ENCODE assay signal across 9 mouse cellular contexts in genomic region chr7:141092051-141092735, GRCm38 (mm10). TPM values are rescaled to one million over a fixed set of nuclear protein-coding genes. Genes with fewer than 3 reads are reported as not detected.
DNase-seq lines count a peak whose midpoint lies in the region; ATAC-seq and TF ChIP-seq lines count a peak whose summit lies in the region.
"Had no signal": no experiment of that assay in that cellular context is flagged by ENCODE, and none has a peak within 500 bp of the region (broad histone marks: within the 10 kb centered on the region; RNA-seq: fewer than 3 reads in every experiment).

No protein-coding gene starts in this region.

- no peaks in the 10 kb centered on the region for H3K4me1 ChIP-seq in forebrain, embryonic 14.5 days (ENCODE audit: control insufficient read depth, insufficient read depth, low read length)

- H3K4me2 ChIP-seq in forebrain, embryonic 14.5 days (ENCODE audit: low read length), result peak overlapping the region; percentile 41

- no peaks in the 10 kb centered on the region for H3K9me3 ChIP-seq in forebrain, embryonic 14.5 days (replicated peaks; ENCODE audit: control insufficient read depth, low read length)

- peak; percentile 71 for DNase-seq in MEL-GATA-1-ER (ENCODE audit: extremely low read depth, low read depth)
- peak; percentile 78 for DNase-seq in cerebellum, adult 11-12 months
- peak; percentile 65 for DNase-seq in forebrain, embryonic 14.5 days (ENCODE audit: low spot score)
- DNase-seq in heart, postnatal 36 days, result peak; percentile 77 to 84
- peak in 1 of 2 experiments; percentile 43 for DNase-seq in layer of hippocampus, adult 2 months (ENCODE audit: low spot score in 2 of 2)
- peak; percentile 97 for DNase-seq in lung, postnatal 36 days
- DNase-seq in retina, postnatal 7 days (ENCODE audit: low read depth, low spot score), result peak; percentile 67
- DNase-seq in urinary bladder, postnatal 25 days (ENCODE audit: low spot score), result peak; percentile 74

- no peak overlapping the region; the same call in 1 of the 2 replicates for H3K9ac ChIP-seq in forebrain, embryonic 14.5 days (ENCODE audit: low read length)

- no peak overlapping the region for H3K27ac ChIP-seq in forebrain, embryonic 14.5 days (ENCODE audit: low read depth, low read length)
- H3K27ac ChIP-seq in layer of hippocampus, adult 2 months, result no peak overlapping the region

- ATAC-seq in forebrain, embryonic 14.5 days, result peak; percentile 83

- H3K36me3 ChIP-seq in forebrain, embryonic 14.5 days (ENCODE audit: control insufficient read depth, insufficient read depth, low read length), result no peaks in the 10 kb centered on the region

- TF ChIP-seq CTCF in layer of hippocampus, adult 2 months (conservative IDR thresholded peaks at IDR 0.05), result peak; percentile 68

- intact Hi-C loops in heart, postnatal 36 days (cut with DNase I), result loop anchor here (1.0 to 10.0 kb wide), 3 partner anchors 40 to 273 kb away; no protein-coding TSS in a partner anchor

- peaks cover 16% of the 10 kb centered on the region for H3K27me3 ChIP-seq in forebrain, embryonic 14.5 days (replicated peaks; ENCODE audit: control insufficient read depth, insufficient read depth, low read length)

- peak overlapping the region; percentile 4; the same call in 1 of the 2 replicates for H3K4me3 ChIP-seq in forebrain, embryonic 14.5 days (ENCODE audit: low read depth, low read length)
- peak overlapping the region; percentile 29; the same call in 1 of the 2 replicates for H3K4me3 ChIP-seq in layer of hippocampus, adult 2 months

- 6% methylated on average over 37 of the region's 37 CpGs for WGBS in forebrain, embryonic 14.5 days

RNA-seq across cellular contexts. Expression of gene Sigirr, which starts 8.2 kb away (rescaled TPM):
- polyA plus RNA-seq in forebrain, embryonic 14.5 days (2014; fragmentation: Nextera tagmentation; extraction: Ambion mirVana), result 2.4 and 2.5 TPM in 2 replicates
- 1 to 10 TPM; 5.6 to 9.5 TPM for total RNA-seq in heart, postnatal 36 days (2021)
- 1 to 10 TPM; 2.1 to 2.5 TPM for total RNA-seq in layer of hippocampus, adult 2 months (2021)

RNA-seq across cellular contexts. Expression of gene Pkp3, which starts 14.2 kb away (rescaled TPM):
- polyA plus RNA-seq in forebrain, embryonic 14.5 days (2014; fragmentation: Nextera tagmentation; extraction: Ambion mirVana), result not detected in 2 replicates
- not detected for total RNA-seq in heart, postnatal 36 days (2021)
- total RNA-seq in layer of hippocampus, adult 2 months (2021), result not detected
- total RNA-seq: left cerebral cortex, postnatal 10 days had no signal

RNA-seq across cellular contexts. Expression of gene Ano9, which starts 25.4 kb away (rescaled TPM):
- polyA plus RNA-seq in forebrain, embryonic 14.5 days (2014; fragmentation: Nextera tagmentation; extraction: Ambion mirVana), result 0.10 TPM in 1 of 2 replicates, not detected in the other
- under 1 TPM; 0.14 to 0.33 TPM for total RNA-seq in heart, postnatal 36 days (2021)
- not detected for total RNA-seq in layer of hippocampus, adult 2 months (2021)
- total RNA-seq: left cerebral cortex, postnatal 10 days had no signal

RNA-seq across cellular contexts. Expression of gene Ptdss2, which starts 30.0 kb away (rescaled TPM):
- polyA plus RNA-seq in forebrain, embryonic 14.5 days (2014; fragmentation: Nextera tagmentation; extraction: Ambion mirVana), result 81.2 and 82.1 TPM in 2 replicates
- 10 to 100 TPM; 25.8 to 36.2 TPM for total RNA-seq in heart, postnatal 36 days (2021)
- 10 to 100 TPM; 50.8 to 64.4 TPM for total RNA-seq in layer of hippocampus, adult 2 months (2021)

RNA-seq across cellular contexts. Expression of gene B4galnt4, which starts 31.3 kb away (rescaled TPM):
- 29.1 and 29.5 TPM in 2 replicates for polyA plus RNA-seq in forebrain, embryonic 14.5 days (2014; fragmentation: Nextera tagmentation; extraction: Ambion mirVana)
- not detected for total RNA-seq in heart, postnatal 36 days (2021)
- total RNA-seq in layer of hippocampus, adult 2 months (2021), result 100 to 1,000 TPM in 1 of 2 experiments, 10 to 100 TPM in 1; 93.4 to 101 TPM
